Mouse (Mus musculus) frontal cortex, adult 2 months (tissue): ENCODE measurements around the gene Isx. TPM values are rescaled to one million over a fixed set of nuclear protein-coding genes. Genes with fewer than 3 reads are reported as not detected.

Experiments
- DNase-seq, 2 experiments: peaks; one replicate each; pipeline ENCODE4 v3.0.0; 2022; ENCODE audit warnings: low spot score in 1 of 2; ENCODE audit errors: extremely low spot score in 1 of 2
- polyA plus RNA-seq: library from polyadenylated mRNA; depleted of rRNA; stranded (reverse); fragments of >200 nt; gene quantifications from 2 replicates; pipeline ENCODE4 v1.2.3, GENCODE M21; 2012; rRNA removed

The Isx gene
- polyA plus RNA-seq: not detected in 2 replicates

- no peak for DNase-seq
Measured at GRCm38 (mm10) chr8:74872940-74873339, at the start of gene Isx. TSS of gene Isx (plus strand) at chr8:74873173.

- DNase-seq: peak in 1 of 2 experiments; percentile 24
Measured at GRCm38 (mm10) chr8:74827689-74828088, 45.3 kb upstream of the Isx start.

DNA sequence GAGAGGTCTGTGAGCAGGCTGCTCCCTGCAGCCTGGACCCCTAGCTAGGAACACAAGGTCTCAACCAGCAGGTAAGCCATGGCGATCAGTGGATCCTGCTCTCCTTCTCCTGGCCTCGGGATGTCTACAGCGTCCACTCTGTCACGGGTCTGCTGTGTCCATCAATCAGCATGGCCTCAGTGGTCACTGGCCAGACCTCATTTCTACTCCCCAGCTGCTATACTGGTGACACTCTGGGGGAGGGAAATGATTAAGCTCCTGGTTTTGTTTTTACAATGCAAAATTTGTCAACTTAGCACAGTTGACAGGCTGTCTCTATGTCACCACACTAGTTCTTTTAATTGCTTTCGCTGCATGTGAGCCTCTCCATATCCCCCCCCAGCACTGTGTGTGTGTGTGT, 41.7 kb upstream of the Isx start:
- no peak for DNase-seq

GRCm38 (mm10) chr8:74834246-74834645, 38.7 kb upstream of the Isx start:
- DNase-seq: no peak

DNA sequence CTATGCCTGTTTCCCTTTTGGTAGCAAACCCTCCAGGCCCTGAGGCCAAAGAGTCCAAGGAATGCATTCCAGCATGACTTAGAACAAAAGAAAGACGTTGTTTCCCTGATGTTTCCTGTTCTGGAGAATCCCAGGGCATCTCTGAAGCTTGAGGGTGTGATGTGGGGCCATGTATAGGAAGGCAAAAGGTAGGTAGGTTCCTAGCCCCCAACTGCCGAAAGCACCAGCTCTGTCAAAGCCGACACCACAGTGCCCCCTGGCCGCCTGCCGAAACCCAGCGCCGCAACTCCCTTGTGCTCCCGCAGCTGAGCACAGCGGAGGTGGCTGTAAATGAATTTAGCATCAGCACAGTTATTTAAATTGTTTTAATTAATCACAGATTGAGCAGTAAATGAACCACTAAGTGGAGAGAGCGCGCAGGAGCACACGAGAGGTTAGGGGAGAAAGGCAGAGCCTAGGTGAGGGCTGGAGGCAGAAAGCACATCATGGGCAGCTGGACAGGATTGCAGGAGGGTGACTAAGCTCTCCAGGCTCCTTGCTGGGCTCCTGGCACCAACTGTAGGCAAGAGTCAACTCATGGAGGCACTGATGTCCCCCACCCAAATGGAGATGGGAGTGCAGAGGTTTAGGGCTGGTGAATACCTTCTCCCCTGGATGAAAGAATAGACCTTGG, 25.5 kb upstream of the Isx start:
- DNase-seq: peak in 1 of 2 experiments; percentile 55

- DNase-seq: peak in 1 of 2 experiments; percentile 40
Measured at GRCm38 (mm10) chr8:74848707-74849106, 24.3 kb upstream of the Isx start.

DNA sequence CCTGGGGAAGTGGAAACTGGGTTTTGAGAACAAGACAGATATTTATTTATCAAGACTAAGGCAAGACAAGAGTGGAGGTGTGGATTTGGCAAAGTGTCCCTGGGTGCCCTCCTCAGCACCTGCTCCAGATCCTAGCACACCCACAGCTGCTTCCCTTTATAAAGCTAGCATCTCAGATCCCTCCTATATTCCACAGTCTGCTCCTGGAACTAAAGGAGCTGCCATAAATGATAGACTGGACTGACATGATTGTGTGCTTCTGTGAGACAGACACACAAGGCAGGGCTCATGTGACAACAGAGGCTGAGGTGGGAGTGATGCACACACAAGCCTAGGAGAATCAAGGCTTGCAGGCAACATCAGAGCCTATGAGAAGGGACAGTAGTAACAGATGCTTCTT, 22.0 kb upstream of the Isx start:
- peak in 1 of 2 experiments; percentile 31 for DNase-seq

DNA sequence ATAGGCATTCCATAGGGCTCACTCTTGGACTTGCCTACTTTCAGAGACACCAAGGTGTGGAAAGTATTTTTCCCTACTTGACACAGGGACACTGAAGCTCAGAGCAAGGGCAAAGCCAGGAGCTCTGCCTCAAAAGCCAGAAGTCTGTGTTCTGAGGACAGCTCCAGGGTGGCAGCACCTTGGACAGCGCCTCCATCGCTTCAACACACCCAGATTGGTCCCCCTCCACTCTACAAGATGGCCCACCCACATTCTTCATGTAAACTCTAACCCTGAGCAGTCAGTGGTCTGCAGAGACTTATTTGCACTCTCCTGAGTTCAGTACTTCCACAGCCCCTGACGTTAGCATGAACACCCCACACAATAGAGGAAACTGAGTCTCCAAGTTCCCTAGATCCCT, 21.1 kb upstream of the Isx start:
- no peak for DNase-seq

GRCm38 (mm10) chr8:74853488-74853887, 19.5 kb upstream of the Isx start:
- peak; percentile 17 to 86 for DNase-seq

- DNase-seq: no peak
Measured at GRCm38 (mm10) chr8:74854786-74855185, 18.2 kb upstream of the Isx start.

- no peak for DNase-seq
Measured at GRCm38 (mm10) chr8:74855341-74855740, 17.6 kb upstream of the Isx start.

DNA sequence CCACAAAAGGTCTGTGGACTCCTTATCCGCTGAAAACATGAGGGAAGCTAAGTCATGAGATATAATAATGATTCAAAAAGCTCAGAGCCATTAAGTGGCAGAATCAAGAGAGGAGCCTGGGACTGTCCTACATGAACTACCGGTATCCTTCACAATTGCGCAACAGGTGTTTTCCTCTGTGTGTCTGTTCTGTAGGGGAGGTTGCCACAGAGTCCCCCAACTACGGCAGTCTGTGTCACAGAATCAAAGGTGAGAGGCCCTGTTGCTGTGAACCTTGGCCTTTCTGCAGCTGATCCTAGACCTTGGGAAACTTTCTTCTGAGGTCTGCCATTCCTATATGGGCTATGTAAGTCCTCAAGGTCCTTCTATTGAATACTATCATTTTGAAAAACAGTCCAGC, 13.7 kb upstream of the Isx start:
- DNase-seq: no peak

DNA sequence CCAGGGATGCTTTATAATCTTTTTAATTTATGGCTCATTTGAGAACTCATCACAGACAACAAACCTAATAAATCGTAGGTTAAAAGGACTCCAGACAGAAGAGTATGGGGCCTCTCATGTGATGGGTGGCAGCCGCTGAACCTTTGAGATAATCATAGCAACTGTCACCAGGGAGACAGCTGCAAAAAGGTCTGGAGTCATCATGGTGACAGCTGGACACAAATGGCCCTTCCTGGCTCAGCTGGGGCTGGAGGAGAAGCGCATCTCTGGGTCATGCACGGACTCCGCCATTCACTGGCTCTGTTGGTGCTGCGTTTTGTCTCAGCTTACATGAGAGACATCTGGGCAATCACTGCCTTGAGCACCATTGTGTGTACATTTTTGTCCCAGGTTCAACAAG, 12.5 kb upstream of the Isx start:
- no peak for DNase-seq

- no peak for DNase-seq
Measured at GRCm38 (mm10) chr8:74862598-74862997, 10.4 kb upstream of the Isx start.

GRCm38 (mm10) chr8:74870346-74870949, 2.5 kb upstream of the Isx start:
- no peak for DNase-seq

DNA sequence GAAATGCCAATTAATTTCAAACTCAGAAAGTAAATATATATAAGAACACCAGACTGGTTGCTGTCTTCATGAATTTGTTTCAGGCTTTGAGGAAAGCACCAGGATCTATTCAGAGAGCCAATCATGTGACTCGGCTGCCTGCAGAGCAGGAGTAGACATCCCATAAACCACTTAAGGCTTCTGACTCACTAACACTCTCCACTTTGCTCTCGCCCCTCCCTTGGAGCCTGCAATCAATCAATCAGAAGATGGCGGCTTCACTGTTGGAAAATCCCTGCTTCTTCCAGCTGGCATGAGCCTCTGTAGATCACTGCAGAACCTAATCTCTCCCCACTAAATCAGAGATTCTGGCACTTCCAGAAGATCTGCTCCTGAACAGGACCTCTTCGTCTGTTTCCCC, 1.3 kb upstream of the Isx start:
- peak in 1 of 2 experiments; percentile 24 for DNase-seq

DNA sequence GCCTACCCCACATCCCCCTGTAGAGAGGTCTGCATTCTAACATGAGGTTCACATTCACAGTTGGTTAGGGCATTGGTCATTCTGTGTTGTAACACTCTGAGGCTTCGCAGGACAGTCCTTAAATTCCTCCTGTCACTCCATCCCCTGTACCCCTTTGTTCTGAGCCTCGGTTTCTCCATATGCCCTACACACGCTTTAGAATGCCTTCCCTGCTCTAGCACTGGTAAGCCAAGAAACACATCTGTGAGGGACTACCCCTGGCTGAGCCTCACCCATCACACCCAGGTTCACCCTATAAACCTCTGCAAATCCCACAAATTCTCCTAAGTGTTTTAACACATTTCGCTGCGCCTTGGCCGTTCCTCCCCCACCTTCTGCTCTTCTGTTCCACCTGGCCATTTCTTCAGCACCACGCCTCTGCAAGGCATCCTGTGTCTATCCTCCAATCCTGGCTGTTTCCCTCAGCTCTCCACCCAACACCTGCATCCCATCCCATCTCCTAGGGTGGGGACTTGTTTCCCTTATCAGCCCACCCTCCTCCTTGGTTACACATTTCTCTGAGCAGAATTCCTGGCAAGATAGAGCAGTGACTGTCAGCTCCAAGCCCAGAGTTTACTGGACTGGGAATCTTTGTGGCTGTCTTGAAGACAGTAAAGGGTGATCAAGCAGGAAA, 686 bp upstream of the Isx start:
- DNase-seq: no peak

GRCm38 (mm10) chr8:74874565-74874964, 1.6 kb downstream of the Isx start:
- DNase-seq: peak in 1 of 2 experiments; percentile 51

- DNase-seq: no peak
Measured at GRCm38 (mm10) chr8:74878637-74879036, 5.7 kb downstream of the Isx start.

DNA sequence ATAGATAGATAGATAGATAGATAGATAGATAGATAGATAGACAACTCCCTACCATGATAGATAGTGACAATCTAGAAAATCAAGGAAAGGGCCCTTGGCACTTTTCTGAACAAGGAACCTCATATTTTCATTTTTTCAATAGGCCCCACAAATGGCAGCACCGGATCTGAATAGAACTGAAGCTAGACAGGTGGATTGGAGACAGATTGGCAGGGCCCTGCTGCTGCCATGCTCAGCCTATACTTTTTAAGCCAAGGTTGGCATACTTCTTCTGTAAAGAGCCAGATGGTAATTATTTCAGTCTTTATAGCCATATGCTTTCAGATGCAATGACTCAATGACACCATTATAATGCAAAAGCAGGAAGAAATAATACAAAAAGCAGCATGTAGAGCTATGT, 15.8 kb downstream of the Isx start:
- peak; percentile 40 to 48 for DNase-seq

DNA sequence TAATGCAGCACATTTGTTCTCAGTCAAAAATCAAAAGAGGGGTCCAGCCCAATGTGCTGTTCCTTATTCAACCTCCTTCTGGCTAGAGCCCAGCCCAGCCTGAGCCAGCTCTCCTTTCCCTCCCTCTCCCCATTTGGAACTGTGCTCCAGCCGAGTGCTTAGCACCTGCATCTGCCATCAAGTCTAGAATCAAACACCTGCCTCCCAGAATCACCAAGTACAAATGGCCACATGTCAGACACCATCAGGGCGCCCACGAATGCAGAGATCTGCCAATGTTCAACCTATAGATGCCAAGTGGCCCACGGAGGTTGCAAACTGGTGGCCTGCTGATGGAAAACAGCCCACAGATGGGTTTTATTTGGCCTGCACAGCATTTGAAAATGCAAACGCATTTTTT, 18.1 kb downstream of the Isx start:
- DNase-seq: peak; percentile 32 to 57

DNA sequence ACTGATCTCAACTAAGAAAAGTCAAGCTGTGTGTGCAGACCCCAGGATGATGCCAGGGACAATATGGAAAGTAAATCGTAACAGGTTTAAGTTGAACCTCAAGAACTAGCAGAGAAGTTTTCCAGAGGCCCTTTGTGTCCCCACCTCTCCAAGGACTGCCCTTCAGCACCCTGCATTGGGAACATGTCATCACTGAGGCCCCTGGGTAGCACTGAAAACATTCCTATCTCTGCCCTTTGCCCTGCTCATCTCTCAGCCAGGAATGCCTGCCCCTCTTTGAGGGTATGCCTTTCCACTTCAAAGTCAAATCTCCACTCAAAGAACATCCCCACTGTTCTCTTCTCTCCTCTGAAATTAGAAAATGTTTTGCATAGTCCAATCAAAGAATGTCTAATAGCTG, 23.3 kb downstream of the Isx start:
- no peak for DNase-seq
